Mouse (Mus musculus) intestine, embryonic 14.5 days (tissue): ENCODE results near the gene Cyp26c1. TPM values are rescaled to one million over a fixed set of nuclear protein-coding genes. Genes with fewer than 3 reads are reported as not detected.

ENCODE experiments used
- ATAC-seq: fragments of 200-750 bp; cut with Nextera tagmentation; replicated peaks from 2 replicates; pipeline ENCODE4 v1.8.0; 2017; ENCODE audit warnings: low read depth, moderate number of reproducible peaks, moderate TSS enrichment, moderate library complexity; ENCODE audit not compliant: low FRiP score, low TSS enrichment
- DNase-seq: peaks from one replicate; pipeline ENCODE4 v3.0.0-alpha.2; 2018; ENCODE audit warnings: low spot score
- H3K27ac ChIP-seq: fragments of 300-500 bp; sonication (generic); 2 replicates; pipeline ENCODE4 v1.5.1; 2014; ENCODE audit warnings: low read depth, mild to moderate bottlenecking, control low read depth
- H3K27me3 ChIP-seq: fragments of 300-500 bp; sonication (generic); replicated peaks from 2 replicates; pipeline ENCODE4 v1.6.1; 2014; ENCODE audit warnings: low read length, control low read depth; ENCODE audit not compliant: control insufficient read depth, insufficient read depth
- H3K36me3 ChIP-seq: fragments of 300-500 bp; sonication (generic); 2 replicates; pipeline ENCODE4 v1.6.1; 2014; ENCODE audit warnings: low read length, control low read depth; ENCODE audit not compliant: control insufficient read depth, insufficient read depth
- H3K4me1 ChIP-seq: fragments of 300-500 bp; sonication (generic); replicated peaks from 2 replicates; pipeline ENCODE4 v1.6.1; 2014; ENCODE audit warnings: low read length, control low read depth, mixed read lengths; ENCODE audit not compliant: control insufficient read depth, insufficient read depth
- H3K4me2 ChIP-seq: fragments of 300-500 bp; sonication (generic); 2 replicates; pipeline ENCODE4 v1.6.1; 2014; ENCODE audit warnings: low read length
- H3K4me3 ChIP-seq: fragments of 300-500 bp; sonication (generic); 2 replicates; pipeline ENCODE4 v1.5.1; 2014; ENCODE audit warnings: low read depth, low read length, control low read depth, mixed read lengths
- H3K9ac ChIP-seq: fragments of 300-500 bp; sonication (generic); 2 replicates; pipeline ENCODE4 v1.6.1; 2014; ENCODE audit warnings: mild to moderate bottlenecking, low read length
- H3K9me3 ChIP-seq: fragments of 300-500 bp; sonication (generic); 2 replicates; pipeline ENCODE4 v1.6.1; 2016; ENCODE audit warnings: low read length, control low read depth; ENCODE audit not compliant: control insufficient read depth
- WGBS: fragments of 180-500 bp; shearing (Covaris S2); extraction: QIAGEN DNeasy Blood & Tissue Kit; methylation state at CpG from one replicate; pipeline ENCODE4 v1.1.7; 2014; 5-methylcytosine and 5-hydroxymethylcytosine counted together
- polyA plus RNA-seq: library from polyadenylated mRNA; unstranded; fragments of >200 nt; fragmentation: Nextera tagmentation; extraction: Ambion mirVana; gene quantifications from 2 replicates; pipeline ENCODE4 v1.2.1, GENCODE M21; 2014

Cyp26c1 gene
- polyA plus RNA-seq, 1 experiment from 2014 or later: not detected

- H3K4me3 ChIP-seq: no peak overlapping the region
- no peak for DNase-seq
- no peak overlapping the region for H3K27ac ChIP-seq
- H3K9me3 ChIP-seq: no peaks in the 10 kb centered on the region
- WGBS: 72% methylated on average over 10 of the region's 10 CpGs
- no peaks in the 10 kb centered on the region for H3K36me3 ChIP-seq
- H3K4me2 ChIP-seq: no peak overlapping the region
- no peak for ATAC-seq
- no peaks in the 10 kb centered on the region for H3K4me1 ChIP-seq
- H3K27me3 ChIP-seq: no peaks in the 10 kb centered on the region
- no peak overlapping the region for H3K9ac ChIP-seq
Measured at GRCm38 (mm10) chr19:37714681-37715080, 29.3 kb downstream of the Cyp26c1 start.

DNA sequence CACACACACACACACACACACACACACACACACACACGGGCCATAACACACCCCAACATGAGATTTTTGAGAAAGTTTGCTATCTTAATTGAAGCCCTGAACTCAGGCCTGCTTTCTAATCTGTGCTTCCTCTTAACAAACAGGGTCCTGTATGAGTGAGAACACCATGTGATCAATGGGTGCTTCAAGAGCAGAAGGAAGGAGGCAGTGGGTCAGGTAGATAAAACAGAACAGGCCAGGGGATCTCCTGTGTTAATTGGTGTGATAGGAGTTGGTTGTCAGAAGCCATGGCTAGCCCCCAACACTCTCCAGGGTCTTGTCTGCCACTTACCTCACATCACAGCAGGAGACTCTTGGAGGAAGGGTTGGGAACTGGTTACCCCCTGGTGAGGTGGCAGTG lies 30.6 kb downstream of the Cyp26c1 start:
- Histone ChIP-seq H3K9me3 (no peaks in the 10 kb centered on the region), H3K9ac (no peak overlapping the region), H3K4me3 (no peak overlapping the region), H3K4me2 (no peak overlapping the region), H3K36me3 (no peaks in the 10 kb centered on the region), H3K27ac (no peak overlapping the region), H3K4me1 (no peaks in the 10 kb centered on the region), H3K27me3 (no peaks in the 10 kb centered on the region)
- ATAC-seq (no peak), DNase-seq (no peak)
- WGBS: 67% methylated on average over 1 of the region's 1 CpGs

- no peak overlapping the region for H3K4me2 ChIP-seq
- no peaks in the 10 kb centered on the region for H3K4me1 ChIP-seq
- no peaks in the 10 kb centered on the region for H3K9me3 ChIP-seq
- no peak for DNase-seq
- H3K4me3 ChIP-seq: no peak overlapping the region
- no peaks in the 10 kb centered on the region for H3K36me3 ChIP-seq
- 79% methylated on average over 12 of the region's 12 CpGs for WGBS
- no peak overlapping the region for H3K9ac ChIP-seq
- ATAC-seq: no peak
- H3K27me3 ChIP-seq: no peaks in the 10 kb centered on the region
- H3K27ac ChIP-seq: no peak overlapping the region
Measured at GRCm38 (mm10) chr19:37716524-37717175, 31.3 kb downstream of the Cyp26c1 start.

DNA sequence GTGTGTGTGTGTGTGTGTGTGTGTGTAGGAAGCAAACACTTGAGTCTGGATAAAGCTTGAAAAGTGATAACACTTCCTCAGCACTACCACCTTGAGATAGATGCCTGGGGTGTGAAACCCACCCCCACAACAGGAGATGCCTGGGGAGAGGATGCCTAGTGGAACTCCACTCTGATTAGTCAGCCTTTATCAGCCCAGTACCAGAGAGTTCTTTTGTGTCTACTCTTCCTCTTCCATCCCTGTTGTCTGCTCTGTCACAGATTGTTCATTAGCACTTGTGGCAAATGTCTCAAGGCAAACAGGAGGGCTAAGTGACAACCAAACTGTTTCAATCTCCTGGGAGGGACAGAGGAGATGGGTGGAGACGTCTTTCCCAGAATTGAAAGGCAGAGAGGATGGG lies 33.8 kb downstream of the Cyp26c1 start:
- Histone ChIP-seq H3K4me1 (no peaks in the 10 kb centered on the region), H3K27me3 (no peaks in the 10 kb centered on the region), H3K36me3 (no peaks in the 10 kb centered on the region), H3K9ac (no peak overlapping the region), H3K4me2 (no peak overlapping the region), H3K4me3 (no peak overlapping the region), H3K27ac (no peak overlapping the region), H3K9me3 (no peaks in the 10 kb centered on the region)
- ATAC-seq: no peak
- 33% methylated on average over 1 of the region's 1 CpGs for WGBS
- no peak for DNase-seq

GRCm38 (mm10) chr19:37724591-37724990 lies 39.2 kb downstream of the Cyp26c1 start:
- H3K9ac ChIP-seq: no peak overlapping the region
- no peaks in the 10 kb centered on the region for H3K4me1 ChIP-seq
- H3K9me3 ChIP-seq: no peaks in the 10 kb centered on the region
- H3K36me3 ChIP-seq: no peaks in the 10 kb centered on the region
- no peak overlapping the region for H3K4me2 ChIP-seq
- H3K27me3 ChIP-seq: no peaks in the 10 kb centered on the region
- WGBS: 99% methylated on average over 5 of the region's 5 CpGs
- H3K4me3 ChIP-seq: no peak overlapping the region
- DNase-seq (no peak), ATAC-seq (no peak)
- H3K27ac ChIP-seq: no peak overlapping the region

GRCm38 (mm10) chr19:37726585-37726984 lies 41.2 kb downstream of the Cyp26c1 start:
- no peaks in the 10 kb centered on the region for H3K4me1 ChIP-seq
- no peaks in the 10 kb centered on the region for H3K9me3 ChIP-seq
- H3K36me3 ChIP-seq: no peaks in the 10 kb centered on the region
- no peak overlapping the region for H3K4me2 ChIP-seq
- H3K27me3 ChIP-seq: no peaks in the 10 kb centered on the region
- ATAC-seq (no peak), DNase-seq (no peak)
- H3K4me3 ChIP-seq: no peak overlapping the region
- 90% methylated on average over 7 of the region's 7 CpGs for WGBS
- no peak overlapping the region for H3K27ac ChIP-seq
- no peak overlapping the region for H3K9ac ChIP-seq

DNA sequence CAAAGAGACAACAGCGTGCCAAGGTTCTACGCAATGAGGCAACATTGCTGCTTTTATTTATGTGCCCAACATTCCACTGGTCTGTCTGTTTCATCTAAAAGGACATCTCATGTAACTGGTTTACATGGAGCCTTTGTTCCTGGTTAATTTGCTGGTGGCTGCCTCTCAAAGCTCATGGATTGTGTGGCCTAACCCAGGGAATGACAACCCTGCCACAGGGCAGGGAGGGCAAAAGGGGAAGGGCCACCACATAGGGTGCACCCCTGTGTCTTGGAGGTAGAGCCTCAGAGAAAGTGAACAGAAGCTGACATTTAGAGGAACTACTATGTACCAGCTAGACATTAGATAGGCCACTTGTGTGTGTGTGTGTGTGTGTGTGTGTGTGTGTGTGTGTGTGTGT lies 42.0 kb downstream of the Cyp26c1 start:
- H3K4me3 ChIP-seq: no peak overlapping the region
- no peak for DNase-seq
- 88% methylated on average over 2 of the region's 2 CpGs for WGBS

DNA sequence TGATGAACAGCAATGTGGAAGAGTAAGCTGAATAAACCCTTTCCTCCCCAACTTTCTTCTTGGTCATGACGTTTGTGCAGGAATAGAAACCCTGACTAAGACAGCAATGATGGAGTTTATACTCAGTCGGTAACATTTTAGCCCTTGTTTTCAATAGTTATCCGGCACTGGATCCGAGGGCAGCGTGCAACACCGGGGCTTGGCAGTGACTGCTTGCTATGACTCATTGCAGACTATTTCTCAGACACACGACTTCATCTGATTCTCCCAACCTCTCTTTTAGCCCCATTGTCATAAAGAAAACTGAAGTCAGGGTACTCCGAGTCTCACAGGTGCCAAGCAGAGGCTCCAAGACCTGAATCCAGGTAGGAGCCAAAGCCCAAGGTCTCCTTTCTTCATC lies 50.0 kb downstream of the Cyp26c1 start:
- WGBS: 86% methylated on average over 8 of the region's 8 CpGs
- H3K27me3 ChIP-seq: no peaks in the 10 kb centered on the region
- no peak overlapping the region for H3K9ac ChIP-seq
- no peak overlapping the region for H3K4me2 ChIP-seq
- no peak overlapping the region for H3K4me3 ChIP-seq
- no peak for ATAC-seq
- no peaks in the 10 kb centered on the region for H3K36me3 ChIP-seq
- no peaks in the 10 kb centered on the region for H3K9me3 ChIP-seq
- H3K4me1 ChIP-seq: no peaks in the 10 kb centered on the region
- no peak for DNase-seq
- H3K27ac ChIP-seq: no peak overlapping the region

More for the DNA sequence above, 42.0 kb downstream of the Cyp26c1 start:
- no peaks in the 10 kb centered on the region for H3K36me3 ChIP-seq
- H3K4me1 ChIP-seq: no peaks in the 10 kb centered on the region
- no peaks in the 10 kb centered on the region for H3K27me3 ChIP-seq
- no peak overlapping the region for H3K27ac ChIP-seq
- no peak overlapping the region for H3K9ac ChIP-seq
- H3K9me3 ChIP-seq: no peaks in the 10 kb centered on the region
- no peak for ATAC-seq
- no peak overlapping the region for H3K4me2 ChIP-seq

DNA sequence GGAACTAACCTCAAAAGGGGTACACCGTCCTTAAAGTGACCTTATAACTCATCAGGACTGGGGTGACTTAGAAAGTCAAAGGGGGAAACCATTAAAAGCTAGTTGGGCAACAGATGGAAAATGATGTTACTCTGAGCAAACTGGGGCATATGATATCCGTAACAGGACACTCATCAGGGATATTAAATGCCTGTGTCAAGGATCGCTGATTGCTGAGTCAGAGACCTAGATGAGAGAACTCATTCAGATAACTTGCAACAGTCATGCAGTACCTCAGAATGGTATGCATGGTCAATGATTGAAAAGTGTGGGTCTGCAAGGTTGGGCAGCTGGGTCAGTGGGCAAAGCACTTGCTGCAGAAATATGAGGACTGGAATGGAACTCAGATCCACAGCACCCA lies 53.2 kb downstream of the Cyp26c1 start:
- Histone ChIP-seq H3K4me2 (no peak overlapping the region), H3K9me3 (no peaks in the 10 kb centered on the region), H3K27me3 (no peaks in the 10 kb centered on the region), H3K9ac (no peak overlapping the region), H3K36me3 (no peaks in the 10 kb centered on the region), H3K4me1 (no peaks in the 10 kb centered on the region), H3K27ac (no peak overlapping the region), H3K4me3 (no peak overlapping the region)
- no peak for ATAC-seq
- no peak for DNase-seq
- 90% methylated on average over 3 of the region's 3 CpGs for WGBS
